In genomic region chr11:31157021-31157420, GRCm38 (mm10) we compare ENCODE assay signal across 33 mouse cellular contexts. TPM values are rescaled to one million over a fixed set of nuclear protein-coding genes. Genes with fewer than 3 reads are reported as not detected.
DNase-seq lines count a peak whose midpoint lies in the region; ATAC-seq lines count a peak whose summit lies in the region.
"Had no signal": no experiment of that assay in that cellular context is flagged by ENCODE, and none has a peak within 500 bp of the region (broad histone marks: within the 10 kb centered on the region; RNA-seq: fewer than 3 reads in every experiment).

No protein-coding gene starts in this region.

- ATAC-seq in erythroid progenitor cell, adult 5-6 weeks (replicated peaks; ENCODE audit: low FRiP score, poor library complexity, severe bottlenecking), result peak; percentile 52; the same call in 1 of the 2 replicates
- ATAC-seq: forebrain, postnatal 0 days; midbrain, embryonic 16.5 days had no signal

- 78% methylated on average over 3 of the region's 3 CpGs for WGBS in heart, embryonic 10.5 days

- no peaks in the 10 kb centered on the region for H3K27me3 ChIP-seq in heart, embryonic 10.5 days (ENCODE audit: insufficient read depth, poor library complexity, severe bottlenecking)
- H3K27me3 ChIP-seq: hindbrain, embryonic 12.5 days; limb, embryonic 12.5 days; liver, embryonic 13.5 days; lung, embryonic 15.5 days had no signal

- H3K36me3 ChIP-seq in heart, embryonic 10.5 days, result no peaks in the 10 kb centered on the region
- H3K36me3 ChIP-seq: hindbrain, embryonic 12.5 days; limb, embryonic 12.5 days; liver, embryonic 13.5 days; lung, embryonic 15.5 days; midbrain, embryonic 10.5 days had no signal

- no peaks in the 10 kb centered on the region for H3K9me3 ChIP-seq in heart, embryonic 10.5 days
- H3K9me3 ChIP-seq: hindbrain, embryonic 12.5 days; limb, embryonic 12.5 days; liver, embryonic 13.5 days; lung, embryonic 15.5 days; midbrain, embryonic 10.5 days had no signal

- peak; percentile 21 to 22 for DNase-seq in heart, adult 18-20 months
- DNase-seq in heart, embryonic 10.5 days (ENCODE audit: low spot score), result no peak
- peak; percentile 81 for DNase-seq in 3T3-L1 (ENCODE audit: low read depth, low spot score)
- peak; percentile 9 for DNase-seq in NIH3T3 (ENCODE audit: low read depth)
- no peak for DNase-seq in urinary bladder, postnatal 36 days (ENCODE audit: low spot score in 2 of 2)
- DNase-seq in gastrocnemius, postnatal 36 days, result no peak
- DNase-seq in thymus, postnatal 25 days, result no peak
- DNase-seq: adrenal gland, adult 8-10 months; B cell, adult 2 months; cerebellum, adult 2 months; cerebellum, postnatal 25 days; embryo, embryonic 11 days; forebrain, postnatal 0 days; kidney, adult 11 months; kidney, postnatal 4 days; liver, embryonic 13.5 days; lung, postnatal 4 days; thymus, adult 2 months had no signal

- H3K4me3 ChIP-seq in heart, embryonic 10.5 days, result no peak overlapping the region
- H3K4me3 ChIP-seq: hindbrain, embryonic 12.5 days; limb, embryonic 12.5 days; liver, embryonic 13.5 days; lung, embryonic 15.5 days; midbrain, embryonic 10.5 days had no signal

- intact Hi-C loops in gastrocnemius, postnatal 36 days (cut with DNase I), result no loop called here

- no peaks in the 10 kb centered on the region for H3K4me1 ChIP-seq in heart, embryonic 10.5 days
- H3K4me1 ChIP-seq: hindbrain, embryonic 12.5 days; limb, embryonic 12.5 days; liver, embryonic 13.5 days; lung, embryonic 15.5 days had no signal

- no peak overlapping the region for H3K27ac ChIP-seq in heart, embryonic 10.5 days
- H3K27ac ChIP-seq: hindbrain, embryonic 12.5 days; limb, embryonic 12.5 days; liver, embryonic 13.5 days; lung, embryonic 15.5 days; midbrain, embryonic 10.5 days; stomach, postnatal 0 days had no signal

RNA-seq across cellular contexts. Expression of gene Gm17332, which starts 25.2 kb away (rescaled TPM):
- total RNA-seq in heart, adult 18-20 months (2021), result not detected
- polyA plus RNA-seq in heart, embryonic 10.5 days (2016; fragmentation: Nextera tagmentation; extraction: Ambion mirVana), result not detected in 2 replicates
- not detected in 2 replicates for total RNA-seq in erythroid progenitor cell, adult 5-6 weeks (2015; ENCODE audit: low replicate concordance)
- not detected in 2 replicates for total RNA-seq in erythroid progenitor cell, adult 5-6 weeks (2017; ENCODE audit: low replicate concordance)
- not detected for total RNA-seq in gastrocnemius, postnatal 36 days (2021)
- total RNA-seq: adrenal gland, adult 8-10 months; forebrain, postnatal 0 days; gastrocnemius, postnatal 4 days; heart, postnatal 25 days; left cerebral cortex, postnatal 14 days; neutrophil, adult 5-6 weeks had no signal
- polyA plus RNA-seq: cerebellum, adult 2 months; embryonic facial prominence, embryonic 14.5 days; forebrain, embryonic 11.5 days; forebrain, postnatal 0 days; heart, embryonic 14.5 days; hindbrain, embryonic 12.5 days; kidney, embryonic 16.5 days; limb, embryonic 12.5 days; liver, embryonic 13.5 days; lung, embryonic 15.5 days; midbrain, embryonic 10.5 days; midbrain, embryonic 16.5 days; stomach, postnatal 0 days; thymus, adult 2 months had no signal

Comparison
In these comparisons a context has a peak if more than half of its experiments do, and no peak if none do; other contexts are left out.
1. DNase-seq: peak in heart, adult 18-20 months (2 of 2), 3T3-L1 (single experiment) and NIH3T3 (single experiment); none in heart, embryonic 10.5 days (single experiment), urinary bladder, postnatal 36 days (0 of 2), gastrocnemius, postnatal 36 days (0 of 2) and thymus, postnatal 25 days (single experiment).